Mouse (Mus musculus) right cerebral cortex, adult 2 months (tissue): ENCODE measurements at regions not wholly inside any gene's neighbourhood (a gene's known extent, or its start where the extent isn't known, plus 50 kb on each side); places are given as distances from the start of the nearest gene placed in this dataset.
A peak's percentile ranks its signal among the peaks of the same experiment; 100 is the strongest.

Source experiments
- DNase-seq, 2 experiments: peaks; one replicate each; pipeline ENCODE4 v3.0.0; 2021 to 2022; ENCODE audit warnings: low spot score in 2 of 2

GRCm38 (mm10) chr13:85639376-85640229 lies 350.7 kb upstream of the Rasa1 start:
- no peak for DNase-seq

- DNase-seq, result peak; percentile 39 to 43
Measured at GRCm38 (mm10) chr13:85629506-85630175, 340.7 kb upstream of the Rasa1 start.
